Mouse (Mus musculus): ENCODE results near the gene Slc45a2. TPM values are rescaled to one million over a fixed set of nuclear protein-coding genes. Genes with fewer than 3 reads are reported as not detected.

The Slc45a2 gene
- not detected in 2 replicates for polyA plus RNA-seq (2014; fragmentation: Nextera tagmentation; extraction: Ambion mirVana)

DNA sequence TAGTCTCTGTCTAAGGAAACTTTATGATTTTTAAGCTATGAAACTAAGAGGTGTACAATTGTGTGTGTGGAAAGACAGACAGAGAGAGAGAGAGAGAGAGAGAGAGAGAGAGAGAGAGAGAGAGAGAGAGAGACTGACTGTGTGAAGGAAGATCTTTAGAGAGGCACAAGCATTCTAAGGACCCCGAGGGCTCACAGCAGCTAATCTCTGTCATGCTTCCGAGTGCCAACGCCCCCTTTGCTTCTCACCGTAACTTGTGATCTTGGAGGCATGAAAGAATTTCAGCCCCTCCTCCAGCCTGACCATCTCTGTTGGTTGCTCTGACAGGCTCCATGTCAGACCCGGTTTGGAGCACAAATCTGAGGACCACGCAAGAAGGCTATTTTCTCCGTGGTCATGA lies at the start of gene Slc45a2:
TSS of gene Slc45a2 (plus strand) at position 301 of the 400 bp plus-strand sequence.
- H3K27ac ChIP-seq (ENCODE audit: low read depth, low read length): no peak within 1 kb of the TSS
- H3K36me3 ChIP-seq (ENCODE audit: control insufficient read depth, insufficient read depth, low read length): no peaks in the 10 kb centered on the region; the same call in 1 of the 2 replicates
- H3K4me3 ChIP-seq (ENCODE audit: low read length): no peak within 1 kb of the TSS
- H3K9ac ChIP-seq (ENCODE audit: low read depth, low read length): no peak within 1 kb of the TSS
- no peaks in the 10 kb centered on the region for H3K27me3 ChIP-seq (ENCODE audit: control insufficient read depth, insufficient read depth, low read length)
- no peaks in the 10 kb centered on the region for H3K4me1 ChIP-seq (ENCODE audit: control insufficient read depth, insufficient read depth, low read length)
- no peak for ATAC-seq (ENCODE audit: low FRiP score, low TSS enrichment)
- no peak within 1 kb of the TSS for H3K4me2 ChIP-seq (replicated peaks; ENCODE audit: low read depth, low read length)
- no peaks in the 10 kb centered on the region for H3K9me3 ChIP-seq (ENCODE audit: control insufficient read depth, low read length)
- 47% methylated on average over 7 of the region's 7 CpGs for WGBS

GRCm38 (mm10) chr15:10951951-10952759 lies 48.4 kb upstream of the Slc45a2 start, which contains the start of gene C1qtnf3:
TSS of gene C1qtnf3 (plus strand) at chr15:10952332.
- Histone ChIP-seq H3K4me1 (ENCODE audit: control insufficient read depth, insufficient read depth, low read length) (peaks cover 8% of the 10 kb centered on the region), H3K4me2 (replicated peaks; ENCODE audit: low read depth, low read length) (peak within 1 kb of the TSS; percentile 1; the same call in 1 of the 2 replicates), H3K9me3 (ENCODE audit: control insufficient read depth, low read length) (no peaks in the 10 kb centered on the region), H3K27ac (ENCODE audit: low read depth, low read length) (peak within 1 kb of the TSS; percentile 72; the same call in 1 of the 2 replicates), H3K27me3 (ENCODE audit: control insufficient read depth, insufficient read depth, low read length) (no peaks in the 10 kb centered on the region), H3K4me3 (ENCODE audit: low read length) (no peak within 1 kb of the TSS), H3K36me3 (ENCODE audit: control insufficient read depth, insufficient read depth, low read length) (no peaks in the 10 kb centered on the region), H3K9ac (ENCODE audit: low read depth, low read length) (no peak within 1 kb of the TSS)
- peak; percentile 71; the same call in 1 of the 2 replicates for ATAC-seq (ENCODE audit: low FRiP score, low TSS enrichment)
- WGBS: 44% methylated on average over 23 of the region's 23 CpGs

DNA sequence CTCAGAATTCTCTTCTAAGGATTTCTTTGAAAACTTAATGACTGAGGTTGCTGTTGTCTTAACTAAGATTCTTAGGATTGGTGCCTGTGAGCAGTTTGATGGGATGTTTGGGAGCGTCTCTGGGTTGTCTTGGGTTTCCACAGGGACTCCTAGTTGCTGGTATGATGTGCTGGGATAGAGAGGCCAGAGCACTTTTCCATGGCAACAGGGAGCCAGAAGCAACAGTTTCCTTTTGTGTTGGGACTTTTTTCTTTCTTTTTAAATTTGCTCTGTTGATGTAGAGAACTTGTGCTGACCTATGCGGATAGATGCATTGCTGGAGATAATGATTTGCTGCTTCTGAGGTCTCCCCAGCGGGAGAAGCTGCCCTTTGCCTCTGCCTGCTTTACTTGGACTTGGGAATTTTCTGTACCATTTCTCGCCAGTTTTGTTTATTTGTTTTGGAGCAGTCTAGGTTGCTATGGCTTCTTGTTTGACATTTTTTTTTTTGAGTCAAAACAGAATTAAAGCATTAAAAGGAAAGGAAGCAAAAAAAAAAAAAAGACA lies 47.7 kb upstream of the Slc45a2 start:
- Histone ChIP-seq H3K4me3 (ENCODE audit: low read length) (no peak overlapping the region), H3K4me2 (replicated peaks; ENCODE audit: low read depth, low read length) (0 out of 2 replicates have a peak overlapping the region, but pooled peaks have one; percentile 1), H3K4me1 (ENCODE audit: control insufficient read depth, insufficient read depth, low read length) (peaks cover 8% of the 10 kb centered on the region), H3K36me3 (ENCODE audit: control insufficient read depth, insufficient read depth, low read length) (no peaks in the 10 kb centered on the region), H3K27ac (ENCODE audit: low read depth, low read length) (peak overlapping the region; percentile 72; the same call in 1 of the 2 replicates), H3K9me3 (ENCODE audit: control insufficient read depth, low read length) (no peaks in the 10 kb centered on the region), H3K9ac (ENCODE audit: low read depth, low read length) (no peak overlapping the region), H3K27me3 (ENCODE audit: control insufficient read depth, insufficient read depth, low read length) (no peaks in the 10 kb centered on the region)
- ATAC-seq (ENCODE audit: low FRiP score, low TSS enrichment): peak; percentile 40; the same call in 1 of the 2 replicates
- 35% methylated on average over 4 of the region's 4 CpGs for WGBS

DNA sequence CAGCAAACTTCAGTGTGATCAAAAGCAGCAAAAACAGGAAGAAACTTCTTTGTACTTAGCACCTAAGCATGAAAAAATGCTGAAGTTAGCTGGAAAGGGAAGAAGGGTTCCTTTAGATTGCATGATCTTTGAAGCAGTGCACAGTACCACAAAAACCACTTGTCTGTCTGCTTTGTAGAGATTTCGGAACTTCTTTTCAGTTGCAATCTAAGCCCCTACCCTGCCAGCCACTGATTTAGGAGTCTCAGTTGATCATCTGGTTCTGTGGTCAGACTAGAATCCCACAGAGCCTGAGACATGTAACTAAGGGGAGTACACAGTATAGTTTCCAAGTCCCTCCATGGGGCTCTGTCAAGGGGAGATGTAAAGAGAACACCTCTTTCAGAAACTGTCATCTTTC lies 47.1 kb upstream of the Slc45a2 start:
- no peak overlapping the region for H3K4me2 ChIP-seq (replicated peaks; ENCODE audit: low read depth, low read length)
- H3K4me1 ChIP-seq (ENCODE audit: control insufficient read depth, insufficient read depth, low read length): peaks cover 8% of the 10 kb centered on the region
- H3K9me3 ChIP-seq (ENCODE audit: control insufficient read depth, low read length): no peaks in the 10 kb centered on the region
- no peak overlapping the region; the same call in 1 of the 2 replicates for H3K27ac ChIP-seq (ENCODE audit: low read depth, low read length)
- H3K9ac ChIP-seq (ENCODE audit: low read depth, low read length): no peak overlapping the region
- ATAC-seq (ENCODE audit: low FRiP score, low TSS enrichment): no peak
- 65% methylated on average over 1 of the region's 1 CpGs for WGBS
- H3K36me3 ChIP-seq (ENCODE audit: control insufficient read depth, insufficient read depth, low read length): no peaks in the 10 kb centered on the region
- H3K27me3 ChIP-seq (ENCODE audit: control insufficient read depth, insufficient read depth, low read length): no peaks in the 10 kb centered on the region
- no peak overlapping the region for H3K4me3 ChIP-seq (ENCODE audit: low read length)

DNA sequence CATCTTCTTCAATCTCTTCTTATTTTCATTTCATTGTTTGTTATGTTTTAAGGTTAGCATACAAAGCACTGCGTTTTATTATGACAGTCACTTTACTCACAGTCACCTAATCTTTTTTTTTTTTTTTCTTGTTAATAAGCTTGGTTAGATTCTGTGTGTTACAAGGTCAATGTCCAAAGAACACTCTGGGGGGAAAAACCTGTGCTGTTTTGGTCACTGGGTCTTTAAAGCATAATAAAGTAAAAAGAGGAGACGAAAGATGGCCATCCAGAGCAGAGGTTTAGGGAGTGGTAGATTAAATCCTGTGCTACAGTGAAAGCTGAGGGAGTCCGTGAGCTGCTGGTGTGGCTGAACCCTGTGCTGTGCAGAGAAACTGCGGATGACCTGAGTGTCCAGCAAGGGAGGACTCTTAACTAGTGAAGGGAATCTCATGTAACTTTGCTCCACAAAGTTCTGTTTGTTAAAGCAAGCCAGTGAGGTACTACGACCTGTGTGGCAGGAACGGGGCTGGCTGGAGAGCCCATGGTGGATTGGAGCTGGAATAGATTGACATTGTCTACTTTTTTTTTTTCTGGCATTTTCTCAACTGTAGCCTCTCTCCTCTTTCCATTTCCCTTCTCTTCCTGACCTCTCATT lies 46.0 kb upstream of the Slc45a2 start:
- Histone ChIP-seq H3K9me3 (ENCODE audit: control insufficient read depth, low read length) (no peaks in the 10 kb centered on the region), H3K27me3 (ENCODE audit: control insufficient read depth, insufficient read depth, low read length) (no peaks in the 10 kb centered on the region), H3K9ac (ENCODE audit: low read depth, low read length) (no peak overlapping the region), H3K36me3 (ENCODE audit: control insufficient read depth, insufficient read depth, low read length) (no peaks in the 10 kb centered on the region), H3K4me2 (replicated peaks; ENCODE audit: low read depth, low read length) (no peak overlapping the region), H3K4me3 (ENCODE audit: low read length) (no peak overlapping the region), H3K4me1 (ENCODE audit: control insufficient read depth, insufficient read depth, low read length) (peaks cover 8% of the 10 kb centered on the region), H3K27ac (ENCODE audit: low read depth, low read length) (no peak overlapping the region)
- 78% methylated on average over 6 of the region's 6 CpGs for WGBS
- ATAC-seq (ENCODE audit: low FRiP score, low TSS enrichment): no peak

- H3K27me3 ChIP-seq (ENCODE audit: control insufficient read depth, insufficient read depth, low read length): no peaks in the 10 kb centered on the region
- WGBS: 64% methylated on average over 5 of the region's 5 CpGs
- H3K4me2 ChIP-seq (replicated peaks; ENCODE audit: low read depth, low read length): no peak overlapping the region
- no peak overlapping the region for H3K4me3 ChIP-seq (ENCODE audit: low read length)
- no peaks in the 10 kb centered on the region for H3K36me3 ChIP-seq (ENCODE audit: control insufficient read depth, insufficient read depth, low read length)
- no peak overlapping the region for H3K27ac ChIP-seq (ENCODE audit: low read depth, low read length)
- peaks cover 8% of the 10 kb centered on the region for H3K4me1 ChIP-seq (ENCODE audit: control insufficient read depth, insufficient read depth, low read length)
- H3K9ac ChIP-seq (ENCODE audit: low read depth, low read length): no peak overlapping the region
- H3K9me3 ChIP-seq (ENCODE audit: control insufficient read depth, low read length): no peaks in the 10 kb centered on the region
- 0 out of 2 replicates have a peak, but pooled peaks have one; percentile 24 for ATAC-seq (ENCODE audit: low FRiP score, low TSS enrichment)
These were observed 45.4 kb upstream of the Slc45a2 start for GRCm38 (mm10) chr15:10955156-10955555.

- no peak overlapping the region for H3K27ac ChIP-seq (ENCODE audit: low read depth, low read length)
- no peak overlapping the region for H3K9ac ChIP-seq (ENCODE audit: low read depth, low read length)
- H3K4me2 ChIP-seq (replicated peaks; ENCODE audit: low read depth, low read length): no peak overlapping the region
- no peaks in the 10 kb centered on the region for H3K36me3 ChIP-seq (ENCODE audit: control insufficient read depth, insufficient read depth, low read length)
- peaks cover 6% of the 10 kb centered on the region for H3K4me1 ChIP-seq (ENCODE audit: control insufficient read depth, insufficient read depth, low read length)
- H3K9me3 ChIP-seq (ENCODE audit: control insufficient read depth, low read length): no peaks in the 10 kb centered on the region
- ATAC-seq (ENCODE audit: low FRiP score, low TSS enrichment): no peak
- 52% methylated on average over 3 of the region's 3 CpGs for WGBS
- no peak overlapping the region for H3K4me3 ChIP-seq (ENCODE audit: low read length)
- H3K27me3 ChIP-seq (ENCODE audit: control insufficient read depth, insufficient read depth, low read length): no peaks in the 10 kb centered on the region
These were observed 43.8 kb upstream of the Slc45a2 start for GRCm38 (mm10) chr15:10956706-10957105.

GRCm38 (mm10) chr15:10959277-10960026 lies 41.1 kb upstream of the Slc45a2 start:
- no peaks in the 10 kb centered on the region for H3K36me3 ChIP-seq (ENCODE audit: control insufficient read depth, insufficient read depth, low read length)
- no peaks in the 10 kb centered on the region for H3K9me3 ChIP-seq (ENCODE audit: control insufficient read depth, low read length)
- no peaks in the 10 kb centered on the region; the same call in 1 of the 2 replicates for H3K4me1 ChIP-seq (ENCODE audit: control insufficient read depth, insufficient read depth, low read length)
- H3K4me3 ChIP-seq (ENCODE audit: low read length): no peak overlapping the region
- ATAC-seq (ENCODE audit: low FRiP score, low TSS enrichment): no peak
- 81% methylated on average over 15 of the region's 15 CpGs for WGBS
- H3K9ac ChIP-seq (ENCODE audit: low read depth, low read length): no peak overlapping the region
- no peak overlapping the region for H3K27ac ChIP-seq (ENCODE audit: low read depth, low read length)
- no peak overlapping the region for H3K4me2 ChIP-seq (replicated peaks; ENCODE audit: low read depth, low read length)
- H3K27me3 ChIP-seq (ENCODE audit: control insufficient read depth, insufficient read depth, low read length): no peaks in the 10 kb centered on the region
